Comparison of ENCODE assay signal across 10 mouse cellular contexts in genomic region chr9:43205343-43206021, GRCm38 (mm10). TPM values are rescaled to one million over a fixed set of nuclear protein-coding genes. Genes with fewer than 3 reads are reported as not detected.
DNase-seq lines count a peak whose midpoint lies in the region; ATAC-seq lines count a peak whose summit lies in the region.
"Had no signal": no experiment of that assay in that cellular context is flagged by ENCODE, and none has a peak within 500 bp of the region (broad histone marks: within the 10 kb centered on the region; RNA-seq: fewer than 3 reads in every experiment).

No protein-coding gene starts in this region.

- H3K27me3 ChIP-seq in embryonic facial prominence, embryonic 13.5 days, result peaks cover 53% of the 10 kb centered on the region
- peaks cover 26% of the 10 kb centered on the region for H3K27me3 ChIP-seq in intestine, embryonic 14.5 days (replicated peaks; ENCODE audit: control insufficient read depth, insufficient read depth, low read length)
- peaks cover 60% of the 10 kb centered on the region for H3K27me3 ChIP-seq in neural tube, embryonic 13.5 days

- peak overlapping the region; percentile 81 for H3K4me2 ChIP-seq in embryonic facial prominence, embryonic 13.5 days
- H3K4me2 ChIP-seq in intestine, embryonic 14.5 days (ENCODE audit: low read length), result peak overlapping the region; percentile 72
- H3K4me2 ChIP-seq in neural tube, embryonic 13.5 days, result peak overlapping the region; percentile 49

- peak overlapping the region; percentile 45 for H3K4me3 ChIP-seq in embryonic facial prominence, embryonic 13.5 days
- peak overlapping the region; percentile 33 for H3K4me3 ChIP-seq in intestine, embryonic 14.5 days (ENCODE audit: low read depth, low read length)
- H3K4me3 ChIP-seq in neural tube, embryonic 13.5 days, result peak overlapping the region; percentile 22
- H3K4me3 ChIP-seq: myocyte had no signal

- H3K4me1 ChIP-seq in embryonic facial prominence, embryonic 13.5 days, result peaks cover 26% of the 10 kb centered on the region
- peaks cover 18% of the 10 kb centered on the region for H3K4me1 ChIP-seq in intestine, embryonic 14.5 days (replicated peaks; ENCODE audit: control insufficient read depth, insufficient read depth, low read length)
- peaks cover 20% of the 10 kb centered on the region for H3K4me1 ChIP-seq in neural tube, embryonic 13.5 days (replicated peaks)

- peak; percentile 24 to 51 for DNase-seq in kidney, postnatal 4 days
- DNase-seq in kidney, adult 8-10 months, result no peak
- peak; percentile 70 for DNase-seq in intestine, embryonic 14.5 days (ENCODE audit: low spot score)
- DNase-seq in adrenal gland, postnatal 25 days, result no peak
- DNase-seq in right cerebral cortex, postnatal 10 days (ENCODE audit: low spot score in 2 of 2), result no peak
- no peak for DNase-seq in layer of hippocampus, adult 8-10 months (ENCODE audit: low spot score in 2 of 2)
- DNase-seq: cerebellum, adult 9-10 months had no signal

- no peaks in the 10 kb centered on the region for H3K9me3 ChIP-seq in embryonic facial prominence, embryonic 13.5 days
- no peaks in the 10 kb centered on the region for H3K9me3 ChIP-seq in intestine, embryonic 14.5 days (ENCODE audit: control insufficient read depth, low read length)
- no peaks in the 10 kb centered on the region for H3K9me3 ChIP-seq in neural tube, embryonic 13.5 days

- H3K27ac ChIP-seq in embryonic facial prominence, embryonic 13.5 days, result no peak overlapping the region
- H3K27ac ChIP-seq in intestine, embryonic 14.5 days (ENCODE audit: low read depth), result no peak overlapping the region
- H3K27ac ChIP-seq in neural tube, embryonic 13.5 days (replicated peaks), result no peak overlapping the region

- H3K36me3 ChIP-seq in embryonic facial prominence, embryonic 13.5 days, result no peaks in the 10 kb centered on the region
- H3K36me3 ChIP-seq in intestine, embryonic 14.5 days (ENCODE audit: control insufficient read depth, insufficient read depth, low read length), result no peaks in the 10 kb centered on the region
- H3K36me3 ChIP-seq in neural tube, embryonic 13.5 days, result no peaks in the 10 kb centered on the region

- peak overlapping the region; percentile 63 for H3K9ac ChIP-seq in embryonic facial prominence, embryonic 13.5 days
- H3K9ac ChIP-seq in intestine, embryonic 14.5 days (ENCODE audit: low read length), result peak overlapping the region; percentile 21
- peak overlapping the region; percentile 45; the same call in 1 of the 2 replicates for H3K9ac ChIP-seq in neural tube, embryonic 13.5 days

- ATAC-seq in embryonic facial prominence, embryonic 13.5 days (ENCODE audit: insufficient number of reproducible peaks, insufficient read depth, low FRiP score, low TSS enrichment, low read depth), result no peak
- peak; percentile 48 for ATAC-seq in intestine, embryonic 14.5 days (replicated peaks; ENCODE audit: low FRiP score, low TSS enrichment, low read depth)
- no peak; the same call in 1 of the 2 replicates for ATAC-seq in neural tube, embryonic 13.5 days (ENCODE audit: low read depth)

- 3% methylated on average over 41 of the region's 41 CpGs for WGBS in embryonic facial prominence, embryonic 13.5 days
- 2% methylated on average over 36 of the region's 41 CpGs for WGBS in intestine, embryonic 14.5 days
- 2% methylated on average over 41 of the region's 41 CpGs for WGBS in neural tube, embryonic 13.5 days

RNA-seq across cellular contexts. Expression of gene Pou2f3, which starts 4.7 kb away (rescaled TPM):
- 2.0 and 2.1 TPM in 2 replicates for polyA plus RNA-seq in embryonic facial prominence, embryonic 13.5 days (2015; fragmentation: Nextera tagmentation; extraction: Ambion mirVana)
- polyA plus RNA-seq in intestine, embryonic 14.5 days (2014; fragmentation: Nextera tagmentation; extraction: Ambion mirVana), result 0.89 and 1.3 TPM in 2 replicates
- not detected in 2 replicates for polyA plus RNA-seq in neural tube, embryonic 13.5 days (2015; fragmentation: Nextera tagmentation; extraction: Ambion mirVana)
- not detected in 2 replicates for total RNA-seq in adrenal gland, postnatal 25 days (2021)
- total RNA-seq in layer of hippocampus, adult 8-10 months (2022), result under 1 TPM in 1 of 4 experiments, not detected in 3; 0.34 TPM
- polyA plus RNA-seq: myocyte had no signal

RNA-seq across cellular contexts. Expression of gene Oaf, which starts 34.2 kb away (rescaled TPM):
- 81.8 and 86.1 TPM in 2 replicates for polyA plus RNA-seq in embryonic facial prominence, embryonic 13.5 days (2015; fragmentation: Nextera tagmentation; extraction: Ambion mirVana)
- 108 and 118 TPM in 2 replicates for polyA plus RNA-seq in intestine, embryonic 14.5 days (2014; fragmentation: Nextera tagmentation; extraction: Ambion mirVana)
- polyA plus RNA-seq in neural tube, embryonic 13.5 days (2015; fragmentation: Nextera tagmentation; extraction: Ambion mirVana), result 17.3 and 21.1 TPM in 2 replicates
- 7.7 and 16.8 TPM in 2 replicates for total RNA-seq in adrenal gland, postnatal 25 days (2021)
- 10 to 100 TPM; 14.4 to 23.9 (median 18.0) TPM for total RNA-seq in layer of hippocampus, adult 8-10 months (2022)

Comparison
In these comparisons a context has a peak if more than half of its experiments do, and no peak if none do; other contexts are left out.
1. DNase-seq: peak in kidney, postnatal 4 days (2 of 2) and intestine, embryonic 14.5 days (single experiment); none in kidney, adult 8-10 months (0 of 2), adrenal gland, postnatal 25 days (single experiment), right cerebral cortex, postnatal 10 days (0 of 2) and layer of hippocampus, adult 8-10 months (0 of 2).
2. Peak in every context shown above with its lines, with median percentiles within 50 percentile points of each other: H3K4me2 ChIP-seq, H3K4me3 ChIP-seq and H3K9ac ChIP-seq.